Mouse (Mus musculus): ENCODE data around the gene Fgfr2. TPM values are rescaled to one million over a fixed set of nuclear protein-coding genes. Genes with fewer than 3 reads are reported as not detected.

Fgfr2 gene
- total RNA-seq, 1 experiment, result 37.5 TPM

DNA sequence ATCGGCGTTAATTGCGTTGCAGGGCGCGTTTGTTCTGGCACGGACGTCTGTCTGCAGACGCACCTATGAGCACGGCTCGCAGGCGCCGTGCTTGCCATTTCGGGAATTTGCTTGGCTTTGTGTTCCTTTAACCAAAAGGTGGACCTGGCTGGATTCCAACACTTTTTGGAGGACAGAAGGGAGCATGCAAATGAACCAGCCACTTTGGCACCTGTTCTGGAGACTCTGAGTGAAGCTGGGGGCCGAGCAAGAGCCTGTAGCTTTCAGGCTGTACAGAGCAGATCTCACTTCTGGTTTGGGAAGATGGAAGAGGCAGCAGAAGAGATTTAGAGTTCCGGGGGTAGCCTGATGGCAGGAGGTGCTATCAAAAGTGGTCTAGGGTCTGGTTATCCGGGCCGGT is 1494.8 kb downstream of the Fgfr2 start:
- H3K36me3 ChIP-seq (ENCODE audit: control insufficient read depth, insufficient read depth, low read length, poor library complexity, severe bottlenecking), result no peaks in the 10 kb centered on the region
- H3K9me3 ChIP-seq (ENCODE audit: control insufficient read depth, insufficient read depth, low read depth, low read length), result no peaks in the 10 kb centered on the region
- H3K4me1 ChIP-seq (ENCODE audit: control insufficient read depth in 2 of 2, insufficient read depth in 2 of 2, low read length in 2 of 2, poor library complexity in 1 of 2), result no peaks in the 10 kb centered on the region
- in situ Hi-C loops (cut with MboI; ENCODE audit: low sequenced_read_pairs in 2 of 2, unreplicated experiment in 2 of 2), result no loop called here
- H3K4me3 ChIP-seq (ENCODE audit: insufficient read depth in 1 of 2, low read depth in 1 of 2, low read length in 2 of 2, poor library complexity in 1 of 2, severe bottlenecking in 1 of 2), result no peak overlapping the region
- TF ChIP-seq MAFK (IDR thresholded peaks at IDR 0.05; ENCODE audit: insufficient read depth, low read depth, low read length) (no peak), HCFC1 (IDR thresholded peaks at IDR 0.05; ENCODE audit: borderline replicate concordance, insufficient read depth, low read length) (no peak)
- no peak overlapping the region for H3K9ac ChIP-seq (ENCODE audit: insufficient read depth, low read depth, low read length, poor library complexity, severe bottlenecking)
- H3K27ac ChIP-seq (ENCODE audit: insufficient read depth, low read depth, low read length, poor library complexity, severe bottlenecking), result no peak overlapping the region
- no peak for DNase-seq (ENCODE audit: low read depth, low spot score)

- TF ChIP-seq ZC3H11A (IDR thresholded peaks at IDR 0.05; ENCODE audit: borderline replicate concordance, low read depth, low read length) (0 out of 2 replicates have a peak, but pooled peaks have one; percentile 13), ZNF384 (IDR thresholded peaks at IDR 0.05; ENCODE audit: low read depth, low read length) (no peak)
- Histone ChIP-seq H3K4me1 (ENCODE audit: control insufficient read depth in 2 of 2, insufficient read depth in 2 of 2, low read length in 2 of 2, poor library complexity in 1 of 2) (no peaks in the 10 kb centered on the region; a peak in 1 of 4 replicates), H3K27ac (ENCODE audit: insufficient read depth, low read depth, low read length, poor library complexity, severe bottlenecking) (no peak overlapping the region), H3K9ac (ENCODE audit: insufficient read depth, low read depth, low read length, poor library complexity, severe bottlenecking) (no peak overlapping the region), H3K36me3 (ENCODE audit: control insufficient read depth, insufficient read depth, low read length, poor library complexity, severe bottlenecking) (no peaks in the 10 kb centered on the region), H3K4me3 (ENCODE audit: insufficient read depth in 1 of 2, low read depth in 1 of 2, low read length in 2 of 2, poor library complexity in 1 of 2, severe bottlenecking in 1 of 2) (no peak overlapping the region), H3K9me3 (ENCODE audit: control insufficient read depth, insufficient read depth, low read depth, low read length) (no peaks in the 10 kb centered on the region)
- DNase-seq (ENCODE audit: low read depth, low spot score), result no peak
- in situ Hi-C loops (cut with MboI; ENCODE audit: low sequenced_read_pairs in 2 of 2, unreplicated experiment in 2 of 2), result no loop called here
These were observed 1513.5 kb downstream of the Fgfr2 start for GRCm38 (mm10) chr7:131609677-131610076.

- no peak overlapping the region for H3K9ac ChIP-seq (ENCODE audit: insufficient read depth, low read depth, low read length, poor library complexity, severe bottlenecking)
- H3K27ac ChIP-seq (ENCODE audit: insufficient read depth, low read depth, low read length, poor library complexity, severe bottlenecking), result no peak overlapping the region
- no peaks in the 10 kb centered on the region for H3K36me3 ChIP-seq (ENCODE audit: control insufficient read depth, insufficient read depth, low read length, poor library complexity, severe bottlenecking)
- TF ChIP-seq ZNF384 (IDR thresholded peaks at IDR 0.05; ENCODE audit: low read depth, low read length), result no peak
- TF ChIP-seq MAFK (IDR thresholded peaks at IDR 0.05; ENCODE audit: insufficient read depth, low read depth, low read length), result no peak
- no peak for TF ChIP-seq CHD2 (IDR thresholded peaks at IDR 0.05; ENCODE audit: low read depth, low read length)
- no peak overlapping the region for H3K4me3 ChIP-seq (ENCODE audit: insufficient read depth in 1 of 2, low read depth in 1 of 2, low read length in 2 of 2, poor library complexity in 1 of 2, severe bottlenecking in 1 of 2)
- H3K9me3 ChIP-seq (ENCODE audit: control insufficient read depth, insufficient read depth, low read depth, low read length), result no peaks in the 10 kb centered on the region
- in situ Hi-C loops (cut with MboI; ENCODE audit: low sequenced_read_pairs in 2 of 2, unreplicated experiment in 2 of 2), result no loop called here
- DNase-seq (ENCODE audit: low read depth, low spot score), result no peak
- no peaks in the 10 kb centered on the region; a peak in 1 of 4 replicates for H3K4me1 ChIP-seq (ENCODE audit: control insufficient read depth in 2 of 2, insufficient read depth in 2 of 2, low read length in 2 of 2, poor library complexity in 1 of 2)
These were observed 1515.1 kb downstream of the Fgfr2 start for GRCm38 (mm10) chr7:131608049-131608448.

GRCm38 (mm10) chr7:131605481-131605880 is 1517.7 kb downstream of the Fgfr2 start:
- in situ Hi-C loops (cut with MboI; ENCODE audit: low sequenced_read_pairs in 2 of 2, unreplicated experiment in 2 of 2), result no loop called here
- Histone ChIP-seq H3K36me3 (ENCODE audit: control insufficient read depth, insufficient read depth, low read length, poor library complexity, severe bottlenecking) (no peaks in the 10 kb centered on the region), H3K4me1 (ENCODE audit: control insufficient read depth in 2 of 2, insufficient read depth in 2 of 2, low read length in 2 of 2, poor library complexity in 1 of 2) (no peaks in the 10 kb centered on the region; a peak in 1 of 4 replicates), H3K27ac (ENCODE audit: insufficient read depth, low read depth, low read length, poor library complexity, severe bottlenecking) (no peak overlapping the region), H3K9me3 (ENCODE audit: control insufficient read depth, insufficient read depth, low read depth, low read length) (no peaks in the 10 kb centered on the region), H3K9ac (ENCODE audit: insufficient read depth, low read depth, low read length, poor library complexity, severe bottlenecking) (no peak overlapping the region), H3K4me3 (ENCODE audit: insufficient read depth in 1 of 2, low read depth in 1 of 2, low read length in 2 of 2, poor library complexity in 1 of 2, severe bottlenecking in 1 of 2) (no peak overlapping the region)
- no peak for DNase-seq (ENCODE audit: low read depth, low spot score)
- TF ChIP-seq CHD2 (IDR thresholded peaks at IDR 0.05; ENCODE audit: low read depth, low read length) (no peak), ZC3H11A (IDR thresholded peaks at IDR 0.05; ENCODE audit: borderline replicate concordance, low read depth, low read length) (no peak), HCFC1 (IDR thresholded peaks at IDR 0.05; ENCODE audit: borderline replicate concordance, insufficient read depth, low read length) (no peak), MAFK (IDR thresholded peaks at IDR 0.05; ENCODE audit: insufficient read depth, low read depth, low read length) (no peak), ZNF384 (IDR thresholded peaks at IDR 0.05; ENCODE audit: low read depth, low read length) (no peak)

- Histone ChIP-seq H3K4me3 (ENCODE audit: insufficient read depth in 1 of 2, low read depth in 1 of 2, low read length in 2 of 2, poor library complexity in 1 of 2, severe bottlenecking in 1 of 2) (no peak overlapping the region), H3K9ac (ENCODE audit: insufficient read depth, low read depth, low read length, poor library complexity, severe bottlenecking) (no peak overlapping the region), H3K4me1 (ENCODE audit: control insufficient read depth in 2 of 2, insufficient read depth in 2 of 2, low read length in 2 of 2, poor library complexity in 1 of 2) (no peaks in the 10 kb centered on the region; a peak in 1 of 4 replicates), H3K9me3 (ENCODE audit: control insufficient read depth, insufficient read depth, low read depth, low read length) (no peaks in the 10 kb centered on the region), H3K36me3 (ENCODE audit: control insufficient read depth, insufficient read depth, low read length, poor library complexity, severe bottlenecking) (no peaks in the 10 kb centered on the region), H3K27ac (ENCODE audit: insufficient read depth, low read depth, low read length, poor library complexity, severe bottlenecking) (no peak overlapping the region; the same call in 1 of the 2 replicates)
- TF ChIP-seq HCFC1 (IDR thresholded peaks at IDR 0.05; ENCODE audit: borderline replicate concordance, insufficient read depth, low read length) (no peak), MAFK (IDR thresholded peaks at IDR 0.05; ENCODE audit: insufficient read depth, low read depth, low read length) (no peak), ZC3H11A (IDR thresholded peaks at IDR 0.05; ENCODE audit: borderline replicate concordance, low read depth, low read length) (no peak), CHD2 (IDR thresholded peaks at IDR 0.05; ENCODE audit: low read depth, low read length) (no peak), ZNF384 (IDR thresholded peaks at IDR 0.05; ENCODE audit: low read depth, low read length) (no peak)
- DNase-seq (ENCODE audit: low read depth, low spot score), result no peak
- in situ Hi-C loops (cut with MboI; ENCODE audit: low sequenced_read_pairs in 2 of 2, unreplicated experiment in 2 of 2), result no loop called here
These were observed 1518.2 kb downstream of the Fgfr2 start for GRCm38 (mm10) chr7:131604946-131605345.
